Mouse (Mus musculus) MEL (cell line): ENCODE data around the gene Unc93b1. TPM values are rescaled to one million over a fixed set of nuclear protein-coding genes. Genes with fewer than 3 reads are reported as not detected.

Experiments
- DNase-seq: peaks from one replicate; pipeline ENCODE4 v3.0.0; 2011; ENCODE audit warnings: low read depth, low spot score
- H3K27ac ChIP-seq: 2 replicates; pipeline ENCODE4 v1.5.1; 2012; ENCODE audit warnings: low read depth, mild to moderate bottlenecking, control low read depth, low read length, moderate library complexity; ENCODE audit not compliant: control insufficient read depth
- H3K27me3 ChIP-seq, 2 experiments: fragments of 150-350 bp in 1 of 2; sonication (generic) in 1 of 2; 2 replicates each; pipeline ENCODE4 v1.6.1; 2012; ENCODE audit warnings: low read length in 2 of 2, mild to moderate bottlenecking in 2 of 2, improper control_type of control experiment in 1 of 2, moderate library complexity in 1 of 2; ENCODE audit not compliant: insufficient read depth in 2 of 2, control insufficient read depth in 1 of 2
- H3K36me3 ChIP-seq, 2 experiments: 2 replicates each; pipeline ENCODE4 v1.6.1; 2012 to 2014; ENCODE audit warnings: low read length in 2 of 2, improper control_type of control experiment in 1 of 2, inconsistent platforms in 1 of 2, mild to moderate bottlenecking in 1 of 2; ENCODE audit not compliant: insufficient read depth in 2 of 2, control insufficient read depth in 1 of 2
- H3K4me1 ChIP-seq, 2 experiments: fragments of 150-350 bp in 1 of 2; sonication (generic) in 1 of 2; 2 replicates each; pipeline ENCODE4 v1.6.1; 2012; ENCODE audit warnings: low read length in 2 of 2, improper control_type of control experiment in 1 of 2, mild to moderate bottlenecking in 1 of 2; ENCODE audit not compliant: insufficient read depth in 2 of 2, control insufficient read depth in 1 of 2
- H3K4me3 ChIP-seq, 2 experiments: fragments of 150-350 bp in 1 of 2; sonication (generic) in 1 of 2; 2 replicates each; pipeline ENCODE4 v1.5.1; 2012; ENCODE audit warnings: low read depth in 2 of 2, low read length in 2 of 2, mild to moderate bottlenecking in 2 of 2, moderate library complexity in 2 of 2, control low read depth in 1 of 2, improper control_type of control experiment in 1 of 2; ENCODE audit not compliant: control insufficient read depth in 1 of 2, insufficient read depth in 1 of 2
- H3K79me2 ChIP-seq: 2 replicates; pipeline ENCODE4 v1.6.1; 2012; ENCODE audit warnings: mild to moderate bottlenecking, low read length, moderate library complexity; ENCODE audit not compliant: control insufficient read depth, poor library complexity, insufficient read depth
- H3K9ac ChIP-seq: 2 replicates; pipeline ENCODE4 v1.6.1; 2012; ENCODE audit warnings: low read depth, mild to moderate bottlenecking, control low read depth, low read length, moderate library complexity; ENCODE audit not compliant: control insufficient read depth, poor library complexity, severe bottlenecking
- H3K9me3 ChIP-seq: fragments of 150-350 bp; sonication (generic); replicated peaks from 2 replicates; pipeline ENCODE4 v1.6.1; 2012; ENCODE audit warnings: mild to moderate bottlenecking, low read length, improper control_type of control experiment, moderate library complexity; ENCODE audit not compliant: insufficient read depth
- BHLHE40 ChIP-seq: IDR thresholded peaks from 2 replicates; pipeline ENCODE4 v1.6.1; 2012; ENCODE audit warnings: low read depth, mild to moderate bottlenecking, inconsistent platforms, low read length, improper control_type of control experiment, borderline replicate concordance
- CHD1 ChIP-seq: IDR thresholded peaks from 2 replicates; pipeline ENCODE4 v1.6.1; 2012; ENCODE audit warnings: low read depth, mild to moderate bottlenecking, inconsistent platforms, low read length, improper control_type of control experiment
- CHD2 ChIP-seq: IDR thresholded peaks from 2 replicates; pipeline ENCODE4 v1.6.1; 2011; ENCODE audit warnings: low read length, improper control_type of control experiment
- CTCF ChIP-seq, 3 experiments: IDR thresholded peaks in 2 of 3; conservative IDR thresholded peaks in 1 of 3; 2 replicates each; pipeline ENCODE4 v1.5.1; 2011 to 2012; ENCODE audit warnings: low read length in 3 of 3, low read depth in 2 of 3, mild to moderate bottlenecking in 2 of 3, improper control_type of control experiment in 1 of 3, inconsistent platforms in 1 of 3, mixed read lengths in 1 of 3, moderate library complexity in 1 of 3; ENCODE audit not compliant: control insufficient read depth in 1 of 3, insufficient read depth in 1 of 3, poor library complexity in 1 of 3, severe bottlenecking in 1 of 3
- GATA1 ChIP-seq: IDR thresholded peaks from 2 replicates; pipeline ENCODE4 v1.6.1; 2011; ENCODE audit warnings: low read depth, low read length, improper control_type of control experiment
- KAT2A ChIP-seq: conservative IDR thresholded peaks from 2 replicates; pipeline ENCODE4 v1.6.1; 2012; ENCODE audit warnings: low read depth, low read length, improper control_type of control experiment, inconsistent platforms
- MAX ChIP-seq: IDR thresholded peaks from 2 replicates; pipeline ENCODE4 v1.6.1; 2011; ENCODE audit warnings: low read length, improper control_type of control experiment
- MEF2A ChIP-seq: IDR thresholded peaks from 2 replicates; pipeline ENCODE4 v1.6.1; 2014; ENCODE audit warnings: low read depth, mild to moderate bottlenecking, inconsistent platforms, low read length, improper control_type of control experiment; ENCODE audit not compliant: poor library complexity, insufficient replicate concordance, severe bottlenecking; ENCODE audit errors: extremely low read depth
- MYB ChIP-seq: IDR thresholded peaks from 2 replicates; pipeline ENCODE4 v1.6.1; 2011; ENCODE audit warnings: mild to moderate bottlenecking, low read depth, low read length, improper control_type of control experiment
- MYC ChIP-seq: IDR thresholded peaks from 2 replicates; pipeline ENCODE4 v1.6.1; 2011; ENCODE audit warnings: low read depth, mild to moderate bottlenecking, low read length, improper control_type of control experiment, moderate library complexity
- POLR2AphosphoS5 ChIP-seq: IDR thresholded peaks from 2 replicates; pipeline ENCODE4 v1.6.1; 2012; ENCODE audit warnings: low read depth, borderline replicate concordance, mild to moderate bottlenecking, inconsistent platforms, low read length, moderate library complexity, mixed read lengths
- RAD21 ChIP-seq: IDR thresholded peaks from 2 replicates; pipeline ENCODE4 v1.6.1; 2011; ENCODE audit warnings: mild to moderate bottlenecking, low read depth, low read length, improper control_type of control experiment
- SIN3A ChIP-seq: IDR thresholded peaks from 2 replicates; pipeline ENCODE4 v1.6.1; 2012; ENCODE audit warnings: low read length, improper control_type of control experiment, inconsistent platforms
- TAL1 ChIP-seq: IDR thresholded peaks from 2 replicates; pipeline ENCODE4 v1.6.1; 2012; ENCODE audit warnings: mild to moderate bottlenecking, inconsistent platforms, low read length, moderate library complexity, mixed read lengths
- TCF12 ChIP-seq: IDR thresholded peaks from 2 replicates; pipeline ENCODE4 v1.6.1; 2014; ENCODE audit warnings: low read depth, mild to moderate bottlenecking, inconsistent platforms, low read length, improper control_type of control experiment, moderate library complexity
- USF1 ChIP-seq: IDR thresholded peaks from 2 replicates; pipeline ENCODE4 v1.6.1; 2014; ENCODE audit warnings: low read depth, mild to moderate bottlenecking, inconsistent platforms, low read length, improper control_type of control experiment, moderate library complexity
- ZKSCAN1 ChIP-seq: IDR thresholded peaks from 2 replicates; pipeline ENCODE4 v1.6.1; 2012; ENCODE audit warnings: low read depth, mild to moderate bottlenecking, inconsistent platforms, low read length, improper control_type of control experiment, moderate library complexity
- polyA plus RNA-seq, 2 experiments: library from polyadenylated mRNA; stranded (reverse) in 1 of 2; unstranded in 1 of 2; fragments of >175 nt in 1 of 2; fragments of >200 nt in 1 of 2; gene quantifications; 2 replicates each; pipeline versions ENCODE4 v1.2.1 to v1.2.4; 2012; ENCODE audit warnings: low replicate concordance in 2 of 2, low read depth in 1 of 2; ENCODE audit not compliant: insufficient read length in 2 of 2, insufficient read depth in 1 of 2, missing spikeins in 1 of 2
- total RNA-seq: library from RNA; depleted of rRNA; stranded (reverse); fragments of 300-350 nt; gene quantifications from 2 replicates; pipeline ENCODE4 v1.2.3, GENCODE M21; 2012

Gene Unc93b1
- total and polyA plus RNA-seq, 3 experiments, result 4.7 to 8.2 TPM; not detected in 1

- no peak overlapping the region for H3K4me3 ChIP-seq
- H3K9ac ChIP-seq, result no peak overlapping the region
- no peak overlapping the region for H3K27ac ChIP-seq
- H3K79me2 ChIP-seq, result no peaks in the 10 kb centered on the region
- no peaks in the 10 kb centered on the region for H3K27me3 ChIP-seq
- TF ChIP-seq KAT2A (no peak), TAL1 (no peak), RAD21 (no peak), TCF12 (no peak)
- peaks cover 0 to 17% of the 10 kb centered on the region in 2 experiments; a peak in 2 of 4 replicates for H3K4me1 ChIP-seq
- H3K9me3 ChIP-seq, result no peaks in the 10 kb centered on the region
- no peaks in the 10 kb centered on the region; a peak in 1 of 4 replicates for H3K36me3 ChIP-seq
- DNase-seq, result no peak
Measured at GRCm38 (mm10) chr19:3924868-3925267, 10.1 kb upstream of the Unc93b1 start.

- H3K79me2 ChIP-seq, result no peaks in the 10 kb centered on the region
- peak; percentile 68 for TF ChIP-seq USF1
- no peak for TF ChIP-seq MAX
- peaks cover 0 to 25% of the 10 kb centered on the region in 2 experiments; a peak in 2 of 4 replicates for H3K4me1 ChIP-seq
- DNase-seq, result no peak
- H3K27ac ChIP-seq, result no peak overlapping the region
- peaks cover 0 to 2% of the 10 kb centered on the region in 2 experiments; a peak in 1 of 4 replicates for H3K36me3 ChIP-seq
- no peak overlapping the region for H3K9ac ChIP-seq
- H3K4me3 ChIP-seq, result no peak overlapping the region
- no peaks in the 10 kb centered on the region for H3K9me3 ChIP-seq
- no peaks in the 10 kb centered on the region for H3K27me3 ChIP-seq
Measured at GRCm38 (mm10) chr19:3925859-3926258, 9.1 kb upstream of the Unc93b1 start.

- TF ChIP-seq CHD2, result no peak
- Histone ChIP-seq H3K4me1 (peaks cover 0 to 26% of the 10 kb centered on the region in 2 experiments; a peak in 2 of 4 replicates), H3K27ac (no peak overlapping the region), H3K9ac (no peak overlapping the region), H3K79me2 (no peaks in the 10 kb centered on the region), H3K9me3 (no peaks in the 10 kb centered on the region), H3K4me3 (no peak overlapping the region), H3K36me3 (peaks cover 0 to 2% of the 10 kb centered on the region in 2 experiments; a peak in 1 of 4 replicates), H3K27me3 (no peaks in the 10 kb centered on the region)
- no peak for DNase-seq
Measured at GRCm38 (mm10) chr19:3926279-3926678, 8.7 kb upstream of the Unc93b1 start.

GRCm38 (mm10) chr19:3926685-3927084, 8.3 kb upstream of the Unc93b1 start:
- Histone ChIP-seq H3K27ac (no peak overlapping the region), H3K4me3 (no peak overlapping the region), H3K79me2 (no peaks in the 10 kb centered on the region), H3K4me1 (peaks cover 0 to 26% of the 10 kb centered on the region in 2 experiments; a peak in 2 of 4 replicates), H3K9me3 (no peaks in the 10 kb centered on the region), H3K36me3 (peaks cover 0 to 2% of the 10 kb centered on the region in 2 experiments; a peak in 1 of 4 replicates), H3K9ac (no peak overlapping the region), H3K27me3 (no peaks in the 10 kb centered on the region; a peak in 1 of 4 replicates)
- DNase-seq, result no peak
- TF ChIP-seq SIN3A (no peak), MYC (no peak), TAL1 (no peak), CHD2 (no peak), MEF2A (no peak), POLR2AphosphoS5 (no peak), CTCF (IDR thresholded peaks at IDR 0.05 in 2 of 3, conservative IDR thresholded peaks at IDR 0.05 in 1 of 3; ENCODE audit: control insufficient read depth in 1 of 3, insufficient read depth in 1 of 3, low read depth in 2 of 3, low read length in 3 of 3, poor library complexity in 1 of 3, severe bottlenecking in 1 of 3) (no peak), MYB (no peak), ZKSCAN1 (no peak), BHLHE40 (no peak), CHD1 (no peak), GATA1 (no peak), RAD21 (no peak)
